Mouse (Mus musculus): ENCODE results near the gene Grin2a. TPM values are rescaled to one million over a fixed set of nuclear protein-coding genes. Genes with fewer than 3 reads are reported as not detected.

Grin2a gene
- total and polyA plus RNA-seq, 3 experiments = not detected

DNA sequence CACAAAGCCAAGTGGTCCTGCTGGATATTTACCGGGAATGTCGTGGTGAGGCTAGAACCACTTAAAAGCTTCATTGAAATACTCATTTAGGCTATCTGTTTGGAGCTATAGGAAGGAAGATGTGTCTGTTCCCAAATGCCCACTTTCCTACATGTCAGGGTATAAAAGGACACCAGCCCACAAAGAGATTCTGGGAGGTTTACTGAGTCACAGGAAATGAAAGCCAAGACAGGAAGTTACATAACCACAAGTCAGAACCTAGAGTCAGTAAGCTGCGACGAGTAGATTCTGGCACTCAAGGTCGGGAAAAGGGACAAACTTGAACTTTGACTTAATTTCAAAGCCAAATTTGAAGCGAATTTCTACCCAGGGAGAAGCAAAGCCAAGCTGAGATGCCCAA is 30.9 kb downstream of the Grin2a start:
- no peaks in the 10 kb centered on the region for H3K4me1 ChIP-seq (ENCODE audit: control insufficient read depth in 1 of 2, insufficient read depth in 2 of 2, low read length in 2 of 2)
- no peak for TF ChIP-seq TBP (IDR thresholded peaks at IDR 0.05; ENCODE audit: low read depth, low read length)
- TF ChIP-seq POLR2AphosphoS5 (IDR thresholded peaks at IDR 0.05; ENCODE audit: borderline replicate concordance, low read depth, low read length) = no peak
- TF ChIP-seq USF2 (IDR thresholded peaks at IDR 0.05; ENCODE audit: borderline replicate concordance in 1 of 2, insufficient read depth in 1 of 2, low read depth in 1 of 2, low read length in 2 of 2) = no peak
- no peak for TF ChIP-seq JUND (IDR thresholded peaks at IDR 0.05; ENCODE audit: low read depth, low read length)
- TF ChIP-seq MAZ (IDR thresholded peaks at IDR 0.05; ENCODE audit: low read depth, low read length) = no peak
- TF ChIP-seq HCFC1 (IDR thresholded peaks at IDR 0.05; ENCODE audit: low read depth, low read length) = no peak
- TF ChIP-seq ELF1 (IDR thresholded peaks at IDR 0.05; ENCODE audit: low read depth, low read length) = no peak
- TF ChIP-seq NELFE (IDR thresholded peaks at IDR 0.05; ENCODE audit: low read depth, low read length) = no peak
- TF ChIP-seq RCOR1 (IDR thresholded peaks at IDR 0.05; ENCODE audit: low read depth, low read length) = no peak
- TF ChIP-seq ETS1 (IDR thresholded peaks at IDR 0.05; ENCODE audit: low read depth, low read length) = no peak
- no peak for TF ChIP-seq MEF2A (IDR thresholded peaks at IDR 0.05; ENCODE audit: extremely low read depth, insufficient replicate concordance, low read depth, low read length, poor library complexity, severe bottlenecking)
- TF ChIP-seq MAX (IDR thresholded peaks at IDR 0.05; ENCODE audit: low read length) = no peak
- TF ChIP-seq ZNF384 (IDR thresholded peaks at IDR 0.05; ENCODE audit: low read depth, low read length) = no peak
- no peak for TF ChIP-seq MYB (IDR thresholded peaks at IDR 0.05; ENCODE audit: low read depth, low read length)
- no peaks in the 10 kb centered on the region for H3K36me3 ChIP-seq (ENCODE audit: control insufficient read depth in 1 of 2, insufficient read depth in 2 of 2, low read length in 2 of 2)
- no peak overlapping the region for H3K9ac ChIP-seq (ENCODE audit: control insufficient read depth, low read depth, low read length, poor library complexity, severe bottlenecking)
- no peak overlapping the region for H3K4me3 ChIP-seq (ENCODE audit: control insufficient read depth in 1 of 2, insufficient read depth in 1 of 2, low read depth in 2 of 2, low read length in 2 of 2)
- no peaks in the 10 kb centered on the region for H3K9me3 ChIP-seq (replicated peaks; ENCODE audit: insufficient read depth, low read length)
- no peaks in the 10 kb centered on the region for H3K79me2 ChIP-seq (ENCODE audit: control insufficient read depth, insufficient read depth, low read length, poor library complexity)
- no peaks in the 10 kb centered on the region for H3K27me3 ChIP-seq (ENCODE audit: control insufficient read depth in 1 of 2, insufficient read depth in 2 of 2, low read length in 2 of 2)
- DNase-seq (ENCODE audit: low read depth, low spot score) = no peak
- H3K27ac ChIP-seq (ENCODE audit: control insufficient read depth, low read depth, low read length) = no peak overlapping the region

GRCm38 (mm10) chr16:9962482-9962881 is 32.9 kb downstream of the Grin2a start:
- Histone ChIP-seq H3K27me3 (ENCODE audit: control insufficient read depth in 1 of 2, insufficient read depth in 2 of 2, low read length in 2 of 2) (no peaks in the 10 kb centered on the region), H3K27ac (ENCODE audit: control insufficient read depth, low read depth, low read length) (no peak overlapping the region), H3K9ac (ENCODE audit: control insufficient read depth, low read depth, low read length, poor library complexity, severe bottlenecking) (no peak overlapping the region), H3K36me3 (ENCODE audit: control insufficient read depth in 1 of 2, insufficient read depth in 2 of 2, low read length in 2 of 2) (no peaks in the 10 kb centered on the region), H3K4me3 (ENCODE audit: control insufficient read depth in 1 of 2, insufficient read depth in 1 of 2, low read depth in 2 of 2, low read length in 2 of 2) (no peak overlapping the region), H3K9me3 (replicated peaks; ENCODE audit: insufficient read depth, low read length) (no peaks in the 10 kb centered on the region), H3K4me1 (ENCODE audit: control insufficient read depth in 1 of 2, insufficient read depth in 2 of 2, low read length in 2 of 2) (no peaks in the 10 kb centered on the region), H3K79me2 (ENCODE audit: control insufficient read depth, insufficient read depth, low read length, poor library complexity) (no peaks in the 10 kb centered on the region)
- no peak for DNase-seq (ENCODE audit: low read depth, low spot score)
- no peak for TF ChIP-seq POLR2A (IDR thresholded peaks at IDR 0.05; ENCODE audit: control insufficient read depth in 1 of 2, insufficient read depth in 1 of 2, low read depth in 1 of 2, low read length in 2 of 2, poor library complexity in 1 of 2)
- no peak for TF ChIP-seq GABPA (IDR thresholded peaks at IDR 0.05; ENCODE audit: low read depth, low read length)
- no peak for TF ChIP-seq KAT2A (conservative IDR thresholded peaks at IDR 0.05; ENCODE audit: low read depth, low read length)
- no peak for TF ChIP-seq SIN3A (IDR thresholded peaks at IDR 0.05; ENCODE audit: low read length)
- TF ChIP-seq USF1 (IDR thresholded peaks at IDR 0.05; ENCODE audit: low read depth, low read length) = no peak
- TF ChIP-seq JUND (IDR thresholded peaks at IDR 0.05; ENCODE audit: low read depth, low read length) = no peak
- no peak for TF ChIP-seq MYC (IDR thresholded peaks at IDR 0.05; ENCODE audit: low read depth, low read length)
- no peak for TF ChIP-seq CHD2 (IDR thresholded peaks at IDR 0.05; ENCODE audit: low read length)

Data from MEL (cell line).